Mouse (Mus musculus) kidney, adult 18-20 months (tissue): ENCODE data around the gene Isoc2a.
"Not testable (repeated sequence)": the region's sequence is repeated elsewhere in the genome, so short reads cannot be mapped to it uniquely, and the experiment has no call there.

Source experiments
- DNase-seq: peaks from one replicate; pipeline ENCODE4 v3.0.0; 2021

Gene Isoc2a

DNA sequence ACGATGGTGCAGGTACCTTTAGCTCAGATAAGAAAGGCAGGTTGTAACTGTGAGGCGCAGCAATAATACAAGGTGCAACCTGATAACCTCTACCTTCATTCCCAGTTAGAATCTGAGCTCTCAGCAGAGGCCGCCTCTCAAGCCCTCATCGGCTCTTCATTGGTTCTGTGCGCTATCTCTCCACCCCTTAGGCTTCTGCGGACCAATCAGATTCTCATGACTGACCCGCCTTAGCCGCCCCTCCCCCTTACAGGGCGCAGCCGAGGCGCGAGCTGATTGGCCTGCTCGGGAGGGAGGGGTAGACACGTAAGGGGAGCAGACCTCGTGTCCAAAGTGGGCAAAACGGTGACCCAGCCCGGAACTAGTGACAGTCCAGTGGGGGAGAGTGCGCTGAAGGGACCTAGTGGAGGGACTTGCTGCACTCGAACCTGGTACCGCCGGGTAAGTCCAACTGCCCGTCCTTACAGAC is at the start of gene Isoc2a:
Isoc2a (plus strand) TSS at position 401 of the 469 bp plus-strand sequence.
- peak; percentile 88 for DNase-seq

DNA sequence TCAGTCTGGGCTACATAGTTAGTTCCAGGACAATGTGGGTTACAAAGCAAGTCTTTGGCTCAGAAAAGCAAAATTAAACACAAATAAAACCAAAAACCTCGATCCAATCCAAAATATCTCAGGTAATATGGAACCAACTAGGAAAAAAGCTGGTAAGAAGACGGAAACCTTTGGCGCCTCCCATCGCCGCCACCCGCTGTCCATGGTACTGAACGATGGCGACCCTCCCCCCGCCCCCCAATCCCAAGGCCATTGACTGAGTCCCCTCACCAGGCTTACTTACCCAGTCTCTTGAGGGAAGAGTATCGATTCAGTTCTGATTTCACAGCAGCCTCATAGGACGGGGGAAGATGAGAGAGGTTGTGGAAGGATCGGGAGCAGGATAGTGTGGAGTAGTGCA is 46.5 kb upstream of the Isoc2a start:
- no peak for DNase-seq

DNA sequence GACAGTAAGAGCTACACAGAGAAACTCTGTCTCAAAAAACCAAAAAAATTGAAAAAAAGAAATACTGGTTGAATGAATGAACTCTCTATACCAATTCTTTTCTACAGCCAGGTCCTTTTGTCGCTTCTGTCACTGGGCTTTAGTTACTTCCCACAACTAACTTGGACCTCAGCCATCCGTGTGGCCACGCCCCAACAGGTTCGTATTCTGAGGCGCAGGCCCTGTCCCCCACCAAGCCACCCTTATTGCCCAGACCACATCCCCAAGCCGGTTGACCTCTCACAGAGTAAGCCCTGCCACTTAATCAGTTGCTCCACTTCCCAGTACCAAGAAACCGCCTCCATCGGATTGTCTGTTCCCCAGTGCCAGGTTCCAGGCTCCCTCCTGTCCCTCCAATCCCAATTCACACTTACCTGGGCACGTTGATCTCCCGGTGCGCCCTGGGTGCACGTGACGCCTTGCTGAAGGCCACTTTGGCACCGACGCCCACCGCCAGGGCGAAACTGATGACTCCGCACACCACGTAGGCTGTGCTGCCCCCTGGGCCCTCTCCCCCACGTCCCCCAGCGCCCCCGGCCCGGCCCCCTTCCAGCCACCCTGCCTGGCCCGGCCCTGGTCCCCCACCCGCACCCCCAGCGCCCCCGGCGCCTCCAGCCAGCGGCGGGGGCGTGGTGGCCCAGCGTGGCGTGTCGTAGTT is 41.2 kb upstream of the Isoc2a start:
- no peak for DNase-seq

DNA sequence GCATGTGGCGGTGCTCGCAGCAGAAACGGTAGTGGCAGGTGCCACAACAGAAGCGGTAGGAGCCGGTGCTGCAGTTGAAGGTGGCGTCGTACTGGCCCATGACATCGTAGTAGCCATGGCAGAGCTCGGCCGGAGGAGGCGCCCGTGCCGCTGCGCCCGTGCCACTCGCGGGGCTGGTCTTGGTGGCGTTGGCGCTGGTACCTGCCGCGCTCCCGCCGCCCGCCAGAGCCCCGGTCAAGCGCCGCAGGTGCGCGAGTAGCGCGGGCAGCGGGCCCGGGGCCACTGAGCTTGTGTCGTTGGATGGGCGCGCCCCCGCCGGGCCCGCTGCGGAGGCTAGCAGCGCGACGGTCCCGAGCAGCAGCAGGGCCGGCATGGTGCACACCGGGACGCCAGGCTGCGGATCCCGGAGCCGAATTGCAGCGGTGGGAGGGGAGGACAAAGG is 40.6 kb upstream of the Isoc2a start:
- peak; percentile 85 for DNase-seq

DNA sequence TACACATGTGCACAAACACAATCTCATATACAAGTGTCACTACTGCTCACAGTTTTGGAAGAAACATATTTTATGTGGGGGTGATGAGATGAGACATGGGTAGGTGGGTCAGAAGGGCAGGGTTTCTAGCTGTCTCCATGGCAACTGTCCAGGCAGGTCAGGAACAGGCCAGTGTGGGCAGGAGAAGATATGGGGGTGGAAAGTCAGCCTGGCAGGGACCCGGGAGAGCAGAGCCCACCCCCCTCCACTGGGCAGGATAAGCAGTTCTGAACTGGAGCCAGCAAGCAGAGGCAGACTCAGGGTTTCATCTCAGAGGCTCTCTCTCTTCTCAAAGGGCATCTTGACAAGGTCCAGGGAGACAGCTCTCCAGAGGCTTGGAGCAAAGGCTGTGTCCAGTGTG is 39.3 kb upstream of the Isoc2a start:
- no peak for DNase-seq

DNA sequence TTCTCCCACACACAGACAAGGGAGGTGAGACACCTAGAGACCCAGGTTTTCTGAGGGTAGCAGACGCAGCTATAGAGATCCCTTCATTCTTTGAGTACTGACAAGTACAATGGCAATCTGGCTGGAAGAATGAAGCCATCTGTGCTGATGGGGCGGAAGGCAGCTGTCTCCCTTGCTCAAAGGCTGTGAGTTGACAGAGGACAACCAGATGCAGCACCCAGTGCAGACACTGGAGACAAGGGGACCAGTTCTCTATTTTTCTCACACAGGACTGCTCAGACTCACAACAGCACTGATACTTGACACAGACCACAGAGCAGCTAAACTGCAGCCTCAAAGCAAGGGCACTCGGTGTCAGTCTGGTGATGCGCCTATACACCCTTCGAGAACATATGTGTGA is 34.9 kb upstream of the Isoc2a start:
- DNase-seq: no peak

DNA sequence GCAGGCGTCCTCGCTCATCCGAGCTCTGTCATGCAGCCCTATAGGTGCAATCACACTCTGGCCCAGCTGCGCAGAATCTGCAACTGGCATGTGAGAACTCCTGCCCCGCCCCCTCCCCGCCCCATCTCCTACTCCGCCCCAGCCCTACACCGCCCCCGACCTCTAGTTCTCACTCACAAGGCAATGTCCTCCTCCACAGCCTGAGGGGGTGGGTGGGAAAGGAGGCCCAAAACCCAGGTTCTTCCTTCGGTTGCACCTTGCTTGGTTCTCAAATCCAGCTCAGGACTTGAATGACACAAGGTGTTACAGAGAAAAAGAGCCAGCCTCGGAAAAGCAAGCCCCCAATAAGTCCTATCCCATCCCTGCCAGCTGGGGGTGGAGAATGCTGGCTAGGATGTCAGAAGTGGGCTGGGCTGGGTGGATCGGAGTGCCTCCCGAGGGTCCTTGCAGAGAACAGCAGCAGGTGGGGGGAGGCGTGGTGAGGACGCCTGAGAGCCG is 34.3 kb upstream of the Isoc2a start:
- DNase-seq: no peak

DNA sequence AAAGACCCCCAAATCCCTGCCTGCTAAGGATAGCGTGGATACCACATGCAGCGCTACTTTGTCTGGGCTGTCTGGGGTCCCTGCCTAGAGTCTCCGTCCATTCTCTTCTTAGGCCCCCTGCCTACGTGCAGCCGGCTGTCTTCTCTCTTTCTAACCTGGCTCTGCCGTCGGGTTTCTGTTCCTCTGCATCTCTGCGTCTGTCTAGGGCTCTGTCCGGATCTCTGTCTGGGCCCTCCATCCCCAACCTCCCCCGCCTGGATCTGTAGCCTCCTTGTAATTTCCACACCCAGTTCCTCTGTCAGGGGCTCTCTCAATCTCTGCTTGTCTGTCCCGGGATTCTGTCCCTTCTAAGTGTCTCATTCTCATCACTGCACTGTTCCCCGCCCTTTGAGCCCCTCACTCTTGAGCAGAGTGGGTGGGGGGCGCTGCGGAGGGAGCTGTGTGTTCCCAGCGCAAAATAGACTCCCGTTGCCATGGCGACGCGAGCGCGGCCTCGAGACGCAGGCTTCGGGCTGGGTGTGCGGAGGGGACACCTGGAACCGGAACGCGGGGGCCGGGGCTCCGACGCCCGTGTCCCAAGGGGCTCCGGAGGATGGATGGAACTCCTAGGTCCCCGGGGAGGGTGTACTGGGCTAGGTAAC is 33.2 kb upstream of the Isoc2a start:
- DNase-seq: no peak

DNA sequence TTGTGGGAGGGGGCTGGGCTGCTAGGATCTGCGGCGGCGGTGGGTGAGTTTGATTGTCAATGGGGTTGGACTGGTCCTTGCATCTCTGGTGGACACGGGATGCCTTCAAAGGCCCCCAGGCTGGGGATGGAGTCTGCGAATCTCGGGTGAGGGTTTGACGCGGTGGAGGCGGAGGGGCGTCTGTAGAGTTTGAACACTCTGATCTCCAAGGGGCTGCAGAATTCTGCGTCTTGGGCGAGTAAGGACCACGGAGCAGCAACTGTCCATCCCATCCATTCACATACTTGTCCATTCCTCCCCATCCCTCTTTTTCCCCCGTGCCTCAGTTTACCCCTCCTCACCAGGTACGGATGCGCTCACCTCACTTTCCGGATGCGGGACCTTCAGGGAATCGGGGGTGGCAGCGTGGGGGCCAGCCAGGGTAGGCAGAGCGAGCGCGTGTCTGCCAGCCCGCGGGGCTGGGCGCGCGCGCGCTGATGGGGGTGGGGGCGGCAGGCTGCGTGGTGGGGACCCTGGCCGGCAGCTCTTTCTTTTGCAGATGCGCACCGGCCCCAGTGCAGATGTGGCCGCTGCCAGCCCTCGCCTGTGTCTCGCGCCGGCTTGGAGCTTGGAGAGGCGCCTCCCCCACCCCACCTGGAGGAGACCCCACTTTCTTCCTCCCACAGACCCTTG is 32.6 kb upstream of the Isoc2a start, which contains the start of gene Shisa7:
Shisa7 (minus strand) TSS at position 452 of the 672 bp plus-strand sequence.
- DNase-seq: no peak

DNA sequence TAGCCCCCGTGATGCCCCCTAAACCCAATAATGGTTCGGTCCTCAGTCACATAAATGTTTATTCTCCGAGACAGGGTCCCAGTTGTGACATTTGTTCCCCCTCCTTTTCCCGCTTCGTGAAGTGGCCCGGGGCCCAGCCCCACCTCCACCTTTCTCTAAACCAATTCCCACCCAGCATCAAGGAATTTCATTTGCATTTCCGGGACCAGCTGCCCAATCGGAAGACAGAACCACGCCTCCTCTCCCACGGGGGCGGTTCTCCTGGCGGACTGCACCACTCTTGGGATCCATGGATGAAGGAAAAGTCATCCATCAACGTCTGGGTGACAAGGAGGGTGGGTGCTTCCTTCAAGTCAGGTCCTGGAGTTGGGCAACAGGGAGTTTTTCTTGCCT is 32.0 kb upstream of the Isoc2a start:
- DNase-seq: peak; percentile 59

DNA sequence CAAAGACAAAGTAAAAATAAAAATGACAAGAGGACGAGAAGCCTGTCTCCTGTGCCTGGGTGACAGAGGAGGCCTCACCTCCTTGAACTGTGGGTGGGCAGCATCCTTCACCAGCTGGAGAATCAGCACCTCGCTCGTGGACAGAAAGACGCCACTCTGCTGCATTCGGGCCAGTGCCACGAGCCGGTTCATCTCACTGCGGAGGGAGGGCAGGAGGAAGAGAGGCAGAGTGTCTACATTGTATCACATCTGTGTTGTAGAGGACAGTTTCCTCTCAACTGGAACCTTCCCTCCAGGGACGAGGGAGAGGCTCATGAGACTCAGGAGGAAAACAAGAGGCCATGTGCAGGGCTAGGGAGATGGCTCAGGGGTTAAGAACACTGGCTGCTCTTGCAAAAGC is 27.6 kb upstream of the Isoc2a start:
- no peak for DNase-seq

DNA sequence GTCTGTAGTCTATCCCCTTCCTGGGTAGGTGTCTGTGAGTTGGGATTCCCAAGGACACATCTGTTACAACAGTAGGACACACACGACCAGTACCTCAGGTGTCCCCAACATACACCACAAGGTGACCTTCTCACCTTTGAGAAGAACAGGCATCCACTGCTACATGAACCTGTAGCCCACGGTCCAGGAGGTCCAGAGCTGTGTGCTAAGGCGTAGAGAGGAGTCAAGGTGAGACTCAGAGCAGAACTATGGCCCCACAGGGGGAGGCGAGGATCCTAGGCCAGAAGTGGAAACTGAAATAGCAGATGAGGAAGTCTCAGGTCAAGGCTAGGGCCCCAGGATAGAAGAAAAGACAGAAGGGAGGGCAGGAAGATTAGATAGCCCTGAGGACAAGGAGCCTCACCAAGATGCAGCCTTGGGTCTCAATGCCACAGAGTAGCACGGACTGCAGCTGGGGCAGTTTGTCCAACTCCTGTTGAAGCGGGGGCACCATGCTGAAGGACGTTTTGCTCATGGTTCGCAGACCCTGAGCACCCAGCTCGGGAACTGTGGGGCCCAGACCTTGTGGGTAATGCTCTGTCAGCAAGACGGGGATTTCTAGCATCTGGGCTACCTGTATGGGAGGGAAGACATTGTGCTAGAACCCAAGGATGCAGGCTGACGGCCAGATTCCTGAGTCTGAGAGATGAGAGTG is 26.2 kb upstream of the Isoc2a start:
- no peak for DNase-seq

DNA sequence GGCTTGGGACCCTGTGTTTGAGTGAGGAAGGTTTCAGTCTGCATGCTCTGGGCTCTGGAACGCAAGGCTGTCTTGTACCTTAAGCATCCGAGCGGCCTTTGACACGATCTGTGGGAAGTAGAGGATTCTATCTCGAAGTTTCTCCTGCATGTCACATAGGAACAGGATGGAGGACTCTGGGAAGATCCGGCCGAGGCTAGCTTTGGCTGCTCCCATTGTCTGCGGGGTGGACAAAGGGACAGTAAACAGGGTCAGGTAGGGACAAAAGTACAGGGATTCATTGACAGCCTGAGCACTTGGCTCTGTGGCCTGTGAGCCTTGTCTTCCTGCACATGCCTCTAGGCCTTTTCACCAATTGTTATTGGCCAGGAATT is 25.7 kb upstream of the Isoc2a start:
- no peak for DNase-seq

DNA sequence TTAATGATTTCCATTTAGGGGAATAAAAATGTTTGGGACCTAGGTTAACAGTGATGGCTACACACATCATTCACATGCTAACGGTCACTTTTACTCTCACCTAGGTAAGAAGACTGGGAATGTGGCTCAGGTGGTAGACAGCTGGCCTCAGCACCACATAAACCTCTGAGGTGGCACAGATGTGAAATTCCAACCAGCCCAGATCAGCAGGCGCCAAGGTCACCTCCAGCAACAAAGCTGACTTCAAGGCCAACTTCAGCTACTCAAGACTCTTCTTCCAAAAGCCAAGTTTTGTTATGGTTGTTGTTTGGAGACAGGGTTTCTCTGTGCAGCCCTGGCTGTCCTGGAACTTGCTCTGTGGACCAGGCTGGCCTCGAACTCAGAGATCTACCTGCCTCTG is 23.3 kb upstream of the Isoc2a start:
- no peak for DNase-seq

DNA sequence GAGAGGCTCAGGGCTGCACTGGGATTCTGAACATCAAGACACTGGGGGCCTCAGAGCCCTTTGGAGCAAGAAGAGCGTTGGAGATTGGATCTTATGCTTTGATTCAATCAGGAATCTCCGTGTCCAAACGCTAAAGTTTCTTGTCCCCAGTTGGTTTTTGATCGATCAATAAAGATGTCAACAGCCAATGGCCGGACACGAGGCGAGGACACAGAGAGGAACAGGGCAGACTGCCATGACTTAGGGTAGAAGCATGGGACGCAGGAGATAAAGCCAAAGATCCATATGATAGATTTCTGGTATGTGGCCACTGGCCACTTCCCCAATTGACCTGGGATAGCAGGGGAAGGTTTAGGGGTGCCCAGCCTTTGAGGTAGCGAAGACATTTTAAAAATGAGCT is 20.4 kb upstream of the Isoc2a start:
- no peak for DNase-seq

DNA sequence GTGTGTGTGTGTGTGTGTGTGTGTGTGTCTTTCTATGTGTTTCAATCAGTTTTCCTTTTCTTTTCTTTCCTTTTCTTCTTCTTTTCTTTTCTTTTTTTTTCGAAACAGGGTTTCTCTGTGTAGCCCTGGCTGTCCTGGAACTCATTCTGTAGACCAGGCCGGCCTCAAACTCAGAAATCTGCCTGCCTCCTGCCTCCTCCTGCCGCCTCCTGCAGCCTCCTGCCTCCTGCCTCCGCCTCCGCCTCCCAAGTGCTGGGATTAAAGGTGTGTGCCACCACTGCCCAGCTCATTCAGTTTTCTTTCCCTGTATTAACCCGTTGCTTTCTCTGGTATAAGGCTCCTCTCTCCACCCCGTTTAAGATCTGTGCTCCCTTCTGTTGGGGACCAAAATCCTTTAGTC is 19.6 kb upstream of the Isoc2a start:
- no peak for DNase-seq

DNA sequence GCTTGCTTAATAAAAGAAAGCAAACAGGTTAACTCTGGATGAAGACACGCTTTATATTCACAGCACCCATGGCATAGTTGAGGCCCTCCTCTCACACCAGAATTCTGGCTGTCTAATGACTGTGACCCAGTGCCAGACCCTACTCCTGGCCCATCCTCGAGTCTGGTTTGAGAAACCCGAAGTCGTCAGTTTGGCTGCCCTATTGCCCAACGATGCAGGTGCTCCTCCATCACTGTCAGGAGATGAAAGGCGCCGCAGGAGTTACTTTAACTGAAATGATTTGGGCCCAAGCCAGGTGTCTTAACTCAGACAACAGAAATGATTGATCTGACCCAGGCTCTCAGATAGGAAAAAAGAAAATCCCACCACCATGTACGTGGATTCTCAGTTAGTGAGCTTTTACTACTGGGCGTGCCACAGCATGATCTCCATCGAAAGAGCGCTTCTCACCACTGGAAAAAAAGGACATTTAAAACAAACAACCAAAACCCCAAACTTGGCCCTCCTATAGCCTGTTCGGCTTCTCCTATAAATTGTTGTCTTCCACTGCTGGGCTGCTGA is 17.5 kb upstream of the Isoc2a start:
- no peak for DNase-seq

DNA sequence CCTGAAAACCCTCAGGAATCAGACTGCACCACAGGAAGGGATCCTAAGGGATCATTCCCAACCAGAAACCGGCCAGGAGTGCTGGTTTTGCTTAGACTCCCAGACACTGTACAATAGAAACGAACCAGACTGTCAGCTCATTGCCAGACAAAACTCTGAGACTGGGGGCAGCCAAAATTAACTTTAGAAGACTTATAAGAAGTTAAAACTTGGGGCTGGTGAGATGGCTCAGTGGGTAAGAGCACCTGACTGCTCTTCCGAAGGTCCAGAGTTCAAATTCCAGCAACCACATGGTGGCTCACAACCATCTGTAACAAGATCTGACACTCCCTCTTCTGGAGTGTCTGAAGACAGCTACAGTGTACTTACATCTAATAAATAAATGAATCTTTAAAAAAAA is 16.0 kb upstream of the Isoc2a start:
- DNase-seq: not testable (repeated sequence)

DNA sequence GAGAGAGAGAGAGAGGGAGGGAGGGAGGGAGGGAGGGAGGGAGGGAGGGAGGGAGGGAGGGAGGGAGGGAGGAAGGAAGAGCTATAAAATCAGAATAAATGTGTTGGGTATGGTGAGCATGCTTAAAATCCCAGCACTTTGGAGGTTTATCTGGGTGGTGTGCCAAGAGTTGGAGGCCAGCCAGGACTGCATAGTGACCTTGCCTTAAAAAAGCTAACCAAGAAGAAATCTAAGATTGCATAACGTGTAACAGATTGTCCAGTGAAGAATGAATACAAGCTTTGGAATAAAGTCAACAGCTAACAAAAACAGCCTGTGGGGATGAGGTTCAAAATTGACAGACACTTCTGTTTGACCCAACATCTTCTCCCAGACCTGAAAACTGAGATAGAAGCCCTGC is 13.9 kb upstream of the Isoc2a start:
- peak; percentile 89 for DNase-seq

DNA sequence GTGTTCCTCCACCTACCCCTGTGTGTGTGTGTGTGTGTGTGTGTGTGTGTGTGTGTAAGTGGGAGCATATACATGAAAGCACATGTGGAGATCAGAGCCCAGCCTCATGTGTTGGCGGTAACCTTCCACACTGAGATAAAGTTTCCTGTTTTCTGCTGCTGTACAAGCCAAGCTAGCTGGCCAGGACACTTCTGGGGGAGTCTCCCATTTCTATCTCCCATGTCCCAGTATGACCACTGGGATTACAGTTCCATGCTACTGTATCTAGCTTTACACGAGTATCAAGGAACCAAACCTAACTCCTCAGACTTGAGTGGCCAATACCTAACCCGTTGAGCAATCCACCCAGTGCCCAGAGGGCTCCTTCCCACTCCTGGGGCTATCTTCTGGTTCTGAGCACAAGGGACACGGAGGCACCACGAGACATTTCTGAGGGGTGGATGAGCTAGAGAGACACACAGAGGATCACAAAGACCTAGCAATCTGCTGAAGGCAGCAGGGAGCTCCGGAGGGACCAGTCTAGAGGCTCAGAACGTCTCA is 13.3 kb upstream of the Isoc2a start:
- no peak for DNase-seq

DNA sequence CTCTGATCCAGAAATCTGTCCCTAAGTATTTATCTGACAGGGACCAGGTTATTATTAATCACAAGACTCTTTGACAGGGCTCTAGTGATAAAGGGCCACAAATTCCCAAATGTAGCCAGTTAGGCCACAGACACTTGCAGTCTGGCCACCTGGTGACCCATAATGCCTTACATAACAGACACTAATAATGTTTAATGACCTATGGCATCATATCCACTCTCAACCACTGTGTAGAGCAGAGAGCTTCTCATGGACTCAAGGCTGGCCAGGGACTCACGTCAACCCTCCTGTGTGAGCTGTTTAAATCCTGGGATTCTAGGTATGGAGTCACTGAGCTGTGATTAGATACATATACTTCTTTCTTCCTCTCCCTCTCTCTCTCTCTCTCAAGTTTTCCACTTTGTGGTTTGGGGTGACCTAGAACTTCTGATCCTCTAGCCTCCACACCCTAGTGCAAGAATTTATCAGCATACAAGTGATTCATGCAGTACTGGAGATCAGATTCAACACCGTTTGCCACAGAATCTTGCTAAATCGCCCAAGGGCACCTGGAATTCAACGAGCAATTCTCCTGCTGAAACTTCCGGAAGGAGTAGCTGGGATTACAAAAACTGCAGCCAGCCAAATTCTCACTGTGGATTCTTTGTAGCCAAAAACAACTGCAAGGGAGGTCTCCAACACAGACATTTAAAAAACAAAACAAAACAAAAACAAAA is 12.7 kb upstream of the Isoc2a start:
- no peak for DNase-seq

DNA sequence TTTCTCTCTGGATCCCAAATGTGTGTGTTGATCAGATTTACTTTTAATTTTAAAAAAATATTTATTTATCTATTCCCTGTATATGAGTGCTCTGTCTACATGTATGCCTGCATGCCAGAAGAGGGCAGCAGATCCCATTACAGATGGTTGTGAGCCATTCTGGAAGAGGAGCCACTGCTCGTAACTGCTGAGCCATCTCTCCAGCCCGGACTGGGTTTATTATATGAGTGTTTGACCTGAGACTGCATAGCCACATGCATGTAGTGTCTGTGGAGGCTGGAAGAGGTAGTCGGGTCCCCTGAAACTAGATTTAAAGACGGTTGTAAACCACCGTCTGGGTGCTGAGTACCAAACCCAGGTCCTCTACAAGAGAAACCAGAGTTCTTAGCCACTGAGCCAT is 11.9 kb upstream of the Isoc2a start:
- DNase-seq: peak; percentile 54
